ENCODE assay signal across 22 mouse cellular contexts in genomic region chr2:31706531-31706930, GRCm38 (mm10).
"Had no signal": no experiment of that assay in that cellular context is flagged by ENCODE, and none has a peak within 500 bp of the region (broad histone marks: within the 10 kb centered on the region; RNA-seq: fewer than 3 reads in every experiment).

No protein-coding gene starts in this region.

- H3K27me3 ChIP-seq: limb, embryonic 12.5 days; limb, embryonic 15.5 days; liver, embryonic 12.5 days; lung, embryonic 15.5 days; midbrain, embryonic 12.5 days; midbrain, embryonic 15.5 days; neural tube, embryonic 13.5 days had no signal

- ATAC-seq: liver, embryonic 12.5 days; midbrain, embryonic 15.5 days had no signal

- H3K27ac ChIP-seq: left cerebral cortex, adult 2 months; limb, embryonic 12.5 days; limb, embryonic 15.5 days; liver, embryonic 12.5 days; lung, embryonic 15.5 days; midbrain, embryonic 12.5 days; midbrain, embryonic 15.5 days; neural tube, embryonic 13.5 days; stomach, postnatal 0 days had no signal

- H3K4me3 ChIP-seq: left cerebral cortex, adult 2 months; limb, embryonic 12.5 days; limb, embryonic 15.5 days; liver, embryonic 12.5 days; lung, embryonic 15.5 days; midbrain, embryonic 12.5 days; midbrain, embryonic 15.5 days; myocyte; neural tube, embryonic 13.5 days had no signal

- H3K4me1 ChIP-seq: limb, embryonic 12.5 days; limb, embryonic 15.5 days; lung, embryonic 15.5 days; midbrain, embryonic 12.5 days; midbrain, embryonic 15.5 days; neural tube, embryonic 13.5 days had no signal

- H3K36me3 ChIP-seq: lung, embryonic 15.5 days; midbrain, embryonic 12.5 days; midbrain, embryonic 15.5 days had no signal

- DNase-seq: kidney, adult 18-20 months; kidney, adult 9 months; kidney, postnatal 14 days; kidney, postnatal 4 days; layer of hippocampus, postnatal 36 days; lung, adult 18-20 months; lung, postnatal 10 days; lung, postnatal 36 days; retina, postnatal 1 day; thymus, adult 2 months; thymus, postnatal 14 days; thymus, postnatal 4 days had no signal

- H3K9me3 ChIP-seq: limb, embryonic 12.5 days; limb, embryonic 15.5 days; liver, embryonic 12.5 days; lung, embryonic 15.5 days; midbrain, embryonic 12.5 days; midbrain, embryonic 15.5 days; neural tube, embryonic 13.5 days had no signal

- H3K9ac ChIP-seq: limb, embryonic 12.5 days; limb, embryonic 15.5 days; liver, embryonic 12.5 days; lung, embryonic 15.5 days; midbrain, embryonic 12.5 days; midbrain, embryonic 15.5 days; neural tube, embryonic 13.5 days had no signal

- H3K4me2 ChIP-seq: limb, embryonic 12.5 days; limb, embryonic 15.5 days; liver, embryonic 12.5 days; lung, embryonic 15.5 days; midbrain, embryonic 12.5 days; midbrain, embryonic 15.5 days; neural tube, embryonic 13.5 days had no signal
